Mouse (Mus musculus): ENCODE results near the gene Smarca4. TPM values are rescaled to one million over a fixed set of nuclear protein-coding genes. Genes with fewer than 3 reads are reported as not detected.

Gene Smarca4
- total RNA-seq, 1 experiment from 2014 or later, result 71.0 TPM

- no peak for DNase-seq
Measured at GRCm38 (mm10) chr9:21601073-21601472, 14.9 kb upstream of the Smarca4 start.

GRCm38 (mm10) chr9:21601722-21602399 is 14.1 kb upstream of the Smarca4 start:
- DNase-seq, result peak; percentile 82

- DNase-seq, result no peak
Measured at GRCm38 (mm10) chr9:21604119-21604518, 11.8 kb upstream of the Smarca4 start.

- DNase-seq, result no peak
Measured at GRCm38 (mm10) chr9:21605865-21606264, 10.1 kb upstream of the Smarca4 start.

GRCm38 (mm10) chr9:21606648-21607047 is 9.3 kb upstream of the Smarca4 start:
- no peak for DNase-seq

GRCm38 (mm10) chr9:21609861-21610260 is 6.1 kb upstream of the Smarca4 start:
- DNase-seq, result peak; percentile 71

GRCm38 (mm10) chr9:21614864-21615616 is 929 bp upstream of the Smarca4 start:
- no peak for DNase-seq

GRCm38 (mm10) chr9:21616232-21616781 is 338 bp downstream of the Smarca4 start:
- DNase-seq, result peak; percentile 93

GRCm38 (mm10) chr9:21617066-21617465 is 1.1 kb downstream of the Smarca4 start:
- DNase-seq, result no peak

GRCm38 (mm10) chr9:21620229-21620628 is 4.3 kb downstream of the Smarca4 start:
- DNase-seq, result no peak

GRCm38 (mm10) chr9:21622676-21623075 is 6.7 kb downstream of the Smarca4 start:
- DNase-seq, result no peak

- DNase-seq, result no peak
Measured at GRCm38 (mm10) chr9:21625342-21626339, 9.7 kb downstream of the Smarca4 start.

- no peak for DNase-seq
Measured at GRCm38 (mm10) chr9:21626571-21626970, 10.6 kb downstream of the Smarca4 start.

GRCm38 (mm10) chr9:21627145-21627795 is 11.3 kb downstream of the Smarca4 start:
- DNase-seq, result no peak

- DNase-seq, result peak; percentile 63
Measured at GRCm38 (mm10) chr9:21630673-21631072, 14.7 kb downstream of the Smarca4 start.

- no peak for DNase-seq
Measured at GRCm38 (mm10) chr9:21633106-21633505, 17.1 kb downstream of the Smarca4 start.

GRCm38 (mm10) chr9:21635639-21636038 is 19.7 kb downstream of the Smarca4 start:
- no peak for DNase-seq

GRCm38 (mm10) chr9:21639031-21639430 is 23.1 kb downstream of the Smarca4 start:
- DNase-seq, result no peak

GRCm38 (mm10) chr9:21646366-21646765 is 30.4 kb downstream of the Smarca4 start:
- no peak for DNase-seq

- DNase-seq, result no peak
Measured at GRCm38 (mm10) chr9:21647721-21648120, 31.8 kb downstream of the Smarca4 start.

- no peak for DNase-seq
Measured at GRCm38 (mm10) chr9:21652263-21652662, 36.3 kb downstream of the Smarca4 start.

GRCm38 (mm10) chr9:21653253-21653652 is 37.3 kb downstream of the Smarca4 start:
- no peak for DNase-seq
